Mouse (Mus musculus): Measurements from ENCODE around the gene Ffar1.

The Ffar1 gene
- long read RNA-seq, experiment 1, result 0 reads
- long read RNA-seq, experiment 2, result 0 reads

DNA sequence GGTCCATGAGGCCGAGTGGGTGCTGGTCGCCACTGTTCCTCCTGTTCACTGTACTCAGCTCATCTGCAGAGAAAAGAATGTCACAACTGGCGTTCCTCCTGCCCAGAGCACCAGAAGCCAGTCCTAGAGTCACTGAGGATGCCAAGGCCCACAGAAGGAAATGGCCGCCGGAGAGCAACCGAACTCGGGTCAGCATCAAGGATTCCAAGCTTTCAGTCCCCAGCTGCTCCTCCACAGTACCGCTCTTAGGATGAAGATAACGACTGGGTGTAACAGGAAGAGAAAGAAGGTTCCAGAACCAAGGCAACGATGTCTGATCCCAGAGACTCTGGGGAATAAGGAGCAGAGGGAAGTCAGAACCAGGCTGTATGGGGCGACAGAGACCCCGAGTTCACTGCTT lies at the start of gene Ffar1:
TSS of gene Ffar1 (minus strand) at position 101 of the 400 bp plus-strand sequence.
- intact Hi-C loops (cut with DNase I), result no loop called here

- intact Hi-C loops (cut with DNase I), result no loop called here
Measured at GRCm38 (mm10) chr7:30909773-30910172, 48.4 kb upstream of the Ffar1 start.

DNA sequence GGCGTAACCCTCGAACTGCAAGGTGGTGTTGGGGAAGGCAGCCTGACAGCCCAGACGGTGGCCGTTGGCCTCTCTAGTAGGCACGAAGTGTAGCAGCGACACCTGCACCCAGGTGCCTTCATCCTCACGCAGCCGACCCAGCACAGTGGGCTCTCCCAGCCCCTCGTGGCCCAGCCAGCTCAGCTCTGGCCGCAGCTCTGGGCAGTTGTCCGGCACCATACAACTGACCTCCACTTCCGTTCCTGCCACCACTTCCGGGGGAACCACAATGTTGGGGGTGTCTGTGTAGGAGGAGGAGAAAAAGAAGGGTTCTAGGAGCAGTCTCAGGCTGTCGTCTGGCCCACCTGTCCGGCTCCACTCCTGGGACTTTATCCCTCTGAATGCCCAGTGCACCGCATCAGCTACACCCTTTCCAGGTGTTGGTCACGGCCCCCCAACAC lies 47.6 kb upstream of the Ffar1 start:
- intact Hi-C loops (cut with DNase I), result no loop called here

DNA sequence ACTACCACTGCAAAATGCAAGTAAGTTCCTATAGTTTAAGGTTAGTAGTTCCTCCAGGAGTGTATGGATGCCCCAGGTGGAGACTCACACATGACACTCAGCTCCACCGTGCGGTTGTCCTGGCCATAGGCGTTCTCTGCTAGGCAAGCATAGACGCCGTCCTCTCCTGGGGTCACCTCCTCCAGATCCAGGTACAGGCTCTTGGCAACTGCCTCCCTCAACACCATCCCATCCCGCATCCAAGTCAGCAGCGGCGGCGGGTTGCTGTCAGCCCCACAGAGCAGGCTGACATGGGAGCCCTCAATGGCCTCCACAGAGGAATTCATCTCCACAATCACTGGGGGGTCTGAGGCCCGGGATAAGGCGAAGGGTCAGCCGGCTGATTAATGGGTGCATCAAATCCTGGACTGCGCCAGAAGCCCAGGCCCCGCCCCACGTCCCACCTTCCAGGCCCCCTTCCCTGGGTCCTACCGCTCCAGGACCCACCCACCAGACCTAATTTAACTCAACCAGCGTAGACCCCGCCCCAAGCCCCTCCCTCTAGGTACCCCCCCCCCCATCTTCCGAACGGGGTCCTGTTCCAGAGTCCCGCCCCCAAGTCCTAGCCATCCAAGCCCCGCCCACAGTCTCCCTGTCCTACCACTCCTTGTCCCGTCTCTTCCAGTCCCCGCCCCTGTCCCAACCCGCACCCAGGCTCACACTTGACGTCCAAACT lies 47.1 kb upstream of the Ffar1 start:
- intact Hi-C loops (cut with DNase I), result no loop called here

DNA sequence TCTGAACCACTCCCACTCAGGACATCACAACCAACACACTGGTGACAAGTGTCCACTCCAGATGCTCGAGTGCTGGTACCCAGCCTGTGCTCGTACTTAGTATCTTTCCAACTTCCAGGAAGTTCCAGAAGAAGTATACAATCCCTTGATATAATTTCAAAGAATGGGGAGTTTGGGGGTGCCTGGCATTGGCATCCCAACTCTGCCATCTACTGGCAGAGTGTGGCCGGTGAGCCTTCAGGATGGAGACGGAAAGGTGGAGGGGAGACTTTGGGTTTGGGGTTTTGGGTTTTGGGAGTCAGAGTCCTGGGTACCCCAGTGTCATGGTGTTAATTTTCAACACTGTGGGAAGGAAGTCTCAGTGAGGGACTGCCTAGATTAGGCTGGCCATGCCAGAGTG lies 42.7 kb upstream of the Ffar1 start:
- intact Hi-C loops (cut with DNase I), result no loop called here

GRCm38 (mm10) chr7:30895217-30895616 lies 33.9 kb upstream of the Ffar1 start:
- intact Hi-C loops (cut with DNase I), result no loop called here

DNA sequence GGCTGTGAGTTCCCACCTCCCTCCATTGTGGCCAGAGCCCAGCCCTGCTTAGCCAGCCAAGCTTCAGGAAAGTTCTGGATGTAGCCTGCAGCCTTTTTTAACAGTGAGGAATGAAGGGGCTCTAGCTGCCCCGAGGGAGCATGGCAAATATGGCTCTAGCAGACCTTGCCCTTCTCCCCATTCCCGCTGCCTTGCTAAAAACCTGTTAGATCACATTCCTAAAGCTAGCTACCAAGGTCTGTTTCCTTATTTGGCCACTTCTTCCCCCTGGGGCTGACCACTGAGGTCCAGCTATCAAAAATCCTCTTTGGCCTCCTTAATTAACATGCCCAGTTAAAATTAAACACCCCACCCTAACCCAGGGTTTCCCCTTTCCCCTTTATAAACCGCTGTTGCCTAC lies 31.2 kb upstream of the Ffar1 start:
- intact Hi-C loops (cut with DNase I), result no loop called here

DNA sequence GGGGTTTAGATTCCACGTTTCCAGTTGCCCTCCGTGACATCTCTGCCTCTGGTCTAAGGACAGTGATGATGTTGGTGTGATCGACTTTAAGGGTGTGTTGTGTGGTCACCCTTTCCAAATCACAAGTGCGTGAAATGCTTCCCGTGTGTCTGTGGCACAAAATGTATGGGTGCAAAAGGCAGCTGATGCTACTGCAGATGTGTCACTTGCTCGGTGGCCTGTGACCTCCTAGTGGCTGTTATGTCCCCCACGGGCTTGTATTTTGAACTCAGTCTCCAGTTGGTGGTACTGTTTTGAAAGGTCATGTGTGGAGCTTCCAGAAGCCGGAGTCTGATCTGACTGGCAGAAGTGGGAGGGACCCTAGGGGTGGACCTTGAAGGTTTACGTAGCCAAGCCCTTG lies 30.4 kb upstream of the Ffar1 start:
- intact Hi-C loops (cut with DNase I), result no loop called here

DNA sequence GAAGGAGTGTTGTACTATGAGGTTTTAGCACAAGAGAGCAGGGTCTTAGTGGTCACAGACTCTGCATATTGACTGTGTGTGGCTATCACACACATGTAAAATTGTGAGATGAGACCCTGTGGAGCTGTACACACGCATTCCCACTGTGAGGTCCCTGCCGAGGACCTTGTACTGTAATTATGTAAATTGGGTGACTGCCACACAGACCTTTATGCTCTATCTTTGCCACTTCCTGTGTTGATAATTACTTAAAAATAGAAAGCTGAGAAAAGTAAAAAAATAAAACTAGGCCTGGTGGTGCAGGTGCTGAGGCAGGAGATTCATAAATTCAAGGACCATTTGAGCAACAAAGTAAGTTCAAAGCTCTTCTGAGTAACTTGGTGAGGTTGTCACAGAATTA lies 29.3 kb upstream of the Ffar1 start:
- intact Hi-C loops (cut with DNase I), result no loop called here

DNA sequence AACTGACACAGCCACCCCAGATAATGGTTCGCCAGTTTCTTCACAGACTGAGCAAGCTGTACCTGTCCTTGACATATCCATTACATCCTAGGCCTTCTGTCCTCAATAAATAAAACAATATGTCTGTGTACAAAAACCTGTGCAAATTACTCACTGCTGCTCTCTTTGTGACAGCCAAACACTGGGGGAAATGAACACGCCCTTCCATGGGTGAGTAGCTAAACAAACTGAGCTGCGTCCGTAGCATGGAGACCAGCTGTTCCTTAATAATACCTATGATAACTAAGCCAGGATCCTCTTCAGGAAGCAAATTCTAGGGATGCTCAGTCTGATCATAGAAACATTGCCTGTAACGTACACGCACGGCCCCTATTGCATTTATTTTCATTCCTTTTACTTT lies 27.4 kb upstream of the Ffar1 start:
- intact Hi-C loops (cut with DNase I), result no loop called here

DNA sequence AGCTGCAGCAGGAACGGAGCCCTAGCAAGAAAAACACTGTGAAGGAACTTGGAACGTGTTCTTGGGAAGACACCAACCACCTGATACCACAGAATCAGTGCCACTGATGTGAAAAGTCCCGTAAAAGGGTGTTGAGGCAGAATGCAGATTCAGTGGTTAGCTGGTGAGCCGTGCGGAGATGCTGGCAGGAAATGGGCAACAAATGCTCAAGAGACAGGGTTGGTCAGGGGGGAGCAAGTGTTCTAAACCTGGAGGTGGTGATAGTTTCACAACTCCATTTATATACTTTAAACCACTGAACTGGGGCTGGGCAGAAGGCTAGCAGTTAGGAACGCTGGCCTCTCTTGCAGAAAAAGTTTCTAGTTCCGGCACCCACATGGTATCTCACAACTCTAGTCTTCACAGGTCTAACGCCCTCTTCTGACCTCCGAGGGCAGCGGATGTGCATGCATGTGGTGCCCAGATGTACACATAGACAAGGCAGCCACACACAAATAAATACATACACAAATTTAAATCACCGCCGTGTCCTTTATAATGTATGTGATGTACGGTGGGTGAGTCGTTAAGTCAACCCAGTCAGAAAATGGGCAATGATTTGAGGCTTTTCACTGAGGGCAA lies 26.3 kb upstream of the Ffar1 start:
- intact Hi-C loops (cut with DNase I), result no loop called here

- intact Hi-C loops (cut with DNase I), result no loop called here
Measured at GRCm38 (mm10) chr7:30886852-30887251, 25.5 kb upstream of the Ffar1 start.

DNA sequence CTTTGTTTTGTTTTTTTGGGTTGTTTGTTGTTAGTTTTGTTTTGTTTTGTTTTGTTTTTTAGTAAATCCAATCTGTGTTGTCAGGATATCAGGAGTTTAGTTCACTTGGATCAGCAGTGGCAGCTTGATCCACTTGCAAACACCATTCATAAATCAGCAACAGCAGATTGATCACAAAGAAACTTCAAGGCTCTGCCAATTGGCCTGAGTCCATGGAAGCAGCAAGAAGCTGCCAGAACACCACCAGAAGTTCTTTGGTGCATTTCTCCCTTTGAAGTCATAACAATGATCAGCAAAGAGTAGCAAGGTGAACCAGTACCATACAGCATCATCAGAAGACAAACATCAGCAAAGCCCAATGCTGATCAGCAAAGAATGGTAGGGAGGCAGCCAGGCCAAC lies 22.7 kb upstream of the Ffar1 start:
- intact Hi-C loops (cut with DNase I), result no loop called here

DNA sequence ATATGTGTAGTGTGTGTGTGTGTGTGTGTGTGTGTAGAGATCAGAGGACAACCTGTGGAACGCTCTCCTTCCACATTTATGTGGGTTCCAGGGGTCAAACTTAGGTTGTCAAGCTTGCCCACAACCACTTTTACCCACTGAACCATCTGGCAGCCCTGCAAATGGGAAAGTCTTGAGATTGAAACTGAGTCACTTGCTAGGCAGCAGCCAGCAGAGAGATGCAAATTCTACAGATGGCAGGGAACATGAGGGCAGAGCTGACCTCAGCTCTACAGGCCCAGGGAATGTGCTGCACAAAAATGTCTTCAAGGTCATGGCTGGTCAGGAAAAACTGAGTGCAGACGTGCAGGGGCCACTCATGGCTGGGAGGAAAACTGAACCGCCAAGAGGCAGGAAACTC lies 20.0 kb upstream of the Ffar1 start:
- intact Hi-C loops (cut with DNase I), result no loop called here

GRCm38 (mm10) chr7:30880176-30880575 lies 18.8 kb upstream of the Ffar1 start, which contains the start of gene Cd22:
TSS of gene Cd22 (minus strand) at chr7:30880342.
- intact Hi-C loops (cut with DNase I), result no loop called here

DNA sequence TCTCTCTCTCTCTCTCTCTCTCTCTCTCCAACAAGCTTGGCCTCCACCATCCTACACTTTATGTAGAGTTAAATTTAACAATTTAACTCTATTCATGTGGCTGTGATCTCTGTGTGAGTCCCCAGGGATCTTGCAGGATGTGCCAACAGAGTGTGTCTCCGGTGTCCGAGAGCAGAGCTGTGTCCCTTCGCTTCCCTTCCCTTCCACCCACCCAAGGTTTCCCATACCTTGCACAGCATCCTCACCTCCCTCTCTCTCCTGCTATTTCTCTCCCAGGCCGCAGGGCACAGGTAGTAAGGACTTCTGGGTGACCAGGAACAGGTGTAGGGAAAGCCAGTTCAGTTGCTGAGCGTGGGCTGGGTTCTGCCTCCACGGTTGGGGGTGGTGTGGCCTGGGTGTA lies 17.6 kb upstream of the Ffar1 start:
- intact Hi-C loops (cut with DNase I), result loop anchor here (10.0 kb wide), 2 partner anchors 76 to 196 kb away; partner anchors contain the start of genes Fxyd3 and Usf2

DNA sequence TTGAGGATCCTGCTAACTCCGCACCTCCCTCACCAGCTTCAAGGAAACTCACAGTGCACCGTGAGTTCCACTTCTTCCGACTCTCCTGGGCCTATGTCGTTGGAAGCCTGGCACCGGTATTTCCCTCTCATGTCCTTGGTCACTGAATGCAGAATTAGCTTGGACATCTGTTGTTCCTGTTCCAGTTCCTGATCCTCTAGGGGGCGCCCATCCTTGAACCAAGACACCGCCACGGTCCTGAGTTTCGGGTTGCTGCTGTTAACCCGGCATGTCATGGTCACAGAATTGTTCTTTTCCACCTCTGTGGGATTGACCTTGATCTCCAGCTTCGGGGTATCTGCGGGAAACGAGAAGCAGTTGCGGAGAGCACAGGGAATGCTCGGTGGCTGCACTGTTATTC lies 11.7 kb upstream of the Ffar1 start:
- intact Hi-C loops (cut with DNase I), result loop anchor here (10.0 kb wide), 2 partner anchors 82 to 202 kb away; partner anchors contain the start of genes Fxyd3 and Usf2

DNA sequence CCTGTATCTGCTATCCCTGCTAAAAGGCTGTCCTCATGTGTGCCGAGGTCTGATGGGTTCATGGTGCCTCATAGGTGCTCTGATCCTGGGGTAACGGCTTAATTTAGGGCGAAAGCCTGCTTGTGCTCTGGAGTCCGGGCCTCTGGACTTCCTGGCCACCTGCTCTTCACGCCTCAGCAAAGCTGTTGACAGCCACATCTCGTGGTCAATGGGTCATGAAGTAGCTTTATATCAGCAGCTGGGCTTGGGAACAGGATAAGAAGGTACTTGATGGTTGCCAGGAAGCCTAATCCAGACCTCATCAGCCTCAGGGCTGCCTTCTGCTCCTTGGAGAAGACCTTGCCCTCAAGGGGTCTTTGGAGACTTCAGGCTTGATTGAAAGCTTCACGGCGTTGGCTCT lies 2.0 kb upstream of the Ffar1 start:
- intact Hi-C loops (cut with DNase I), result no loop called here

- intact Hi-C loops (cut with DNase I), result loop anchor here (2.0 kb wide), 1 partner anchor 53 kb away; no protein-coding TSS in a partner anchor
Measured at GRCm38 (mm10) chr7:30859635-30860402, 1.5 kb downstream of the Ffar1 start.

DNA sequence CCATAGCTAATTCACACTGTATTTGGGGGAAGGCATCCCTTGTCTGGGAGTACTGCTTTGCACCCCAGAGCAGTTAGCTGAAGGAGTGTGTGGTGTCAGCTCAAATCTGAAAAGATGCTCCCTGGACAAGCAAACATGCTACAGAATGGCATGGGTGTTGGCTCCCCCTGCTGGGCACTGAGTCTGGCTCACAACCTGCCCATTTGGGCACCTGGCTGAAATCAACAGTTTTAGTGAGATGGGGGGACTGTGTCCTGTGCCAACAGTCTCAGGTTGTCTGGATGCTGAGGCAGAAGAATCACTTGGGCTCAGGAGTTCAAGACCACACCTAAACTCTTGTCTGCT lies 2.1 kb downstream of the Ffar1 start:
- intact Hi-C loops (cut with DNase I), result loop anchor here (2.0 kb wide), 1 partner anchor 52 kb away; no protein-coding TSS in a partner anchor

DNA sequence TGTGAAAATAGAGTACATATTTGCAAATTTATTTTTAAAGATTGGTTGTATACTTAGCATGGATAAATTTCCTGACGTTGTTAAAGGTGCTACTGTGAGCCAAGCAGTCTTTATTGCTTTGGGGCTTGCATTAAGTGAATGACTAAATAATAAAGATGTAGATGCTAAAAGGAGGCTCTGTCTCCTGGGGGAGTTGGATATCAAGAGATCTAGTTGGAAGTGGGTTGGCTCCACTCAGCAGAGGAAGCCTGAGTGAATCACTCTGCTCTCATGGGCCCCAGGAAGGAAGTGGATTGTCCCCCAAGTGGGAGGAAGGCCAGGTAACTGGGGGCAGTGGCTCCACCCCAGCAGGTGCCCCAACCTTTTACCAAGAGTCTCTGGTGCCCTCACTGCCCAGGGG lies 3.6 kb downstream of the Ffar1 start:
- intact Hi-C loops (cut with DNase I), result loop anchor here (2.0 kb wide), 1 partner anchor 51 kb away; no protein-coding TSS in a partner anchor

DNA sequence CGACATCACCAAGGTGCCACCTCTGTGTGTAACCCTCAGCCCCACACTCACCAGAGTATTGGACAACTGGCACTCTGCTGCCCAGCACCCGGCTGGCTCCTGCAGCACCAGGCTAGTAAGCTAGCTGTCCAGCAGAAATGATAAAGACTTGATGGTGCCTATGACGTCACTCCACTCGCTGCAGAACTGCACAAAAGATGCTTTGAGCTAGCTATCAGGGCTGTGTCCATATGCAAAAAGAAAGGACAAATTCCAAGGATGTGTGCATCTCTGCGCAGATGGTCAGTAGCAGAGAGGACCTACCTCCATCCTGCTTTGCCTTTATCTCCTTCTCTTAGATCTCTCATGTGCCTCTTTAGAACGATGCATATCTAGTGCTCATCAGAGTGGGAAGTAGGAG lies 5.3 kb downstream of the Ffar1 start, which contains the start of gene Ffar3:
TSS of gene Ffar3 (minus strand) at position 101 of the 400 bp plus-strand sequence.
- intact Hi-C loops (cut with DNase I), result no loop called here

All from adrenal gland (tissue).